Mouse (Mus musculus): ENCODE data around the gene Ctdsp1. TPM values are rescaled to one million over a fixed set of nuclear protein-coding genes. Genes with fewer than 3 reads are reported as not detected.
"Not testable (repeated sequence)": the region's sequence is repeated elsewhere in the genome, so short reads cannot be mapped to it uniquely, and the experiment has no call there.

The Ctdsp1 gene
- total and polyA plus RNA-seq, 2 experiments from 2014 or later: 11.7 to 29.3 TPM

DNA sequence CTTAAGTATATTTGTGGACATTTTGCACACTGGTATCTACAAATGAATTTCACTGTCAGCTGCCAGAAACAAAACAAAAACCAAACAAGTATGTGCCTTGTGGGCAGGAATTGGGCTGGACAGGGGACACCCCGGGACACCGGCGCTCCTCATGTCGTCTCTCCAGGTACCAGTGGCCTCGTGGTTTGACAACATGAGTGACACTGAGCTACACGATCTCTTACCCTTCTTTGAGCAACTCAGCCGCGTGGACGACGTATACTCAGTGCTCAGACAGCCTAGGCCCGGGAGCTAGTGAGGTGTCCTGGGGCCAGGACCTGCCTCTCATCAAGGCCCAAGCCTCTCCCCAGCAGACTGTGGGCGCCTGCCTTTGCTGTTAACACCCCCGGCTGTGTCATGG lies 4.0 kb downstream of the Ctdsp1 start:
- H3K27me3 ChIP-seq (ENCODE audit: insufficient read depth, low read length): 0 out of 2 replicates have a peak, but pooled peaks cover 6% of the 10 kb centered on the region
- no peak for ATAC-seq (ENCODE audit: low FRiP score)
- 84% methylated on average over 12 of the region's 13 CpGs for WGBS
- no peak for DNase-seq (ENCODE audit: low spot score)
- no peak for TF ChIP-seq CTCF (IDR thresholded peaks at IDR 0.05)
- no peaks in the 10 kb centered on the region for H3K9me3 ChIP-seq (ENCODE audit: low read length)
- no peak overlapping the region for H3K4me2 ChIP-seq (ENCODE audit: low read depth, low read length, poor library complexity, severe bottlenecking)
- H3K36me3 ChIP-seq (ENCODE audit: insufficient read depth, low read length): no peaks in the 10 kb centered on the region
- H3K4me3 ChIP-seq (ENCODE audit: low read depth, low read length): no peak overlapping the region
- peaks cover 6% of the 10 kb centered on the region for H3K4me1 ChIP-seq (ENCODE audit: insufficient read depth, low read length)
- H3K9ac ChIP-seq (replicated peaks; ENCODE audit: low read length, poor library complexity, severe bottlenecking): no peak overlapping the region
- H3K27ac ChIP-seq (ENCODE audit: low read depth, low read length): no peak overlapping the region

GRCm38 (mm10) chr1:74396456-74397222 lies 5.3 kb downstream of the Ctdsp1 start:
- Histone ChIP-seq H3K4me3 (ENCODE audit: low read depth, low read length) (peak overlapping the region; percentile 45), H3K4me2 (ENCODE audit: low read depth, low read length, poor library complexity, severe bottlenecking) (peak overlapping the region; percentile 76)
- not testable (repeated sequence) for DNase-seq (ENCODE audit: low spot score); H3K4me1 ChIP-seq (ENCODE audit: insufficient read depth, low read length); H3K9me3 ChIP-seq (ENCODE audit: low read length); H3K27me3 ChIP-seq (ENCODE audit: insufficient read depth, low read length); H3K27ac ChIP-seq (ENCODE audit: low read depth, low read length); H3K36me3 ChIP-seq (ENCODE audit: insufficient read depth, low read length); H3K9ac ChIP-seq (replicated peaks; ENCODE audit: low read length, poor library complexity, severe bottlenecking); ATAC-seq (ENCODE audit: low FRiP score)
- WGBS: 14% methylated on average over 11 of the region's 12 CpGs

- Histone ChIP-seq H3K9me3 (ENCODE audit: low read length) (no peaks in the 10 kb centered on the region), H3K4me1 (ENCODE audit: insufficient read depth, low read length) (peaks cover 1% of the 10 kb centered on the region; the same call in 1 of the 2 replicates), H3K4me3 (ENCODE audit: low read depth, low read length) (peak overlapping the region; percentile 45), H3K4me2 (ENCODE audit: low read depth, low read length, poor library complexity, severe bottlenecking) (peak overlapping the region; percentile 76), H3K27me3 (ENCODE audit: insufficient read depth, low read length) (no peaks in the 10 kb centered on the region), H3K27ac (ENCODE audit: low read depth, low read length) (peak overlapping the region; percentile 44), H3K9ac (replicated peaks; ENCODE audit: low read length, poor library complexity, severe bottlenecking) (peak overlapping the region; percentile 44), H3K36me3 (ENCODE audit: insufficient read depth, low read length) (no peaks in the 10 kb centered on the region)
- WGBS: under 1% methylated on average over 39 of the region's 41 CpGs
- DNase-seq (ENCODE audit: low spot score) (peak; percentile 92), ATAC-seq (ENCODE audit: low FRiP score) (peak; percentile 83)
- peak; percentile 80 for TF ChIP-seq CTCF (IDR thresholded peaks at IDR 0.05)
Measured at GRCm38 (mm10) chr1:74397268-74397918, 6.1 kb downstream of the Ctdsp1 start.

DNA sequence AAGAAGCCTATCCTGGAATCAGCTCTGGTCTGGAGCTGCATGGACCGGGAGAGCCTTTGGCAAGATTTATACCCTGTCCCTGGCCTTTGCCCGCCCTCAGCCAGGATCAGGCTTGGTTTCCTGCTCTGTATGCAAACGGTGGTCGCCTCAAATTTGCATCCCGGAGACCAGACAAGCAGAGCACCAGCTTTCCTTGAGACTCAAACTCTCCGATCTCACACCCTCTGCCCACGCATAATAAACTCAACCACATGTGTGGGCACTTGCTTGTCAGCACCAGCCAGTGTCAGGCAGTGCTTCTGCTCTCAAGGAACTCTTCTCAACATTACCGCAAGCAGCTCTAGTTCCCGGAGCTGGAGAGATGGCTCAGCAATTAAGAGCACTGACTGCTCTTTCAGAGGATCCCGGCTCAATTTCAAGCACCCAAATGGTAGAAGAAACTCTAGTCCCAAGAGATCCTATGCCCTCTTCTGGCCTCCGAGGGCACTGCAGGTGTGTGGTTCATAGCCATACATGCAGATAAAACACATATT lies 6.7 kb downstream of the Ctdsp1 start:
- peak; percentile 17; the same call in 1 of the 2 replicates for ATAC-seq (ENCODE audit: low FRiP score)
- H3K27ac ChIP-seq (ENCODE audit: low read depth, low read length): peak overlapping the region; percentile 44

DNA sequence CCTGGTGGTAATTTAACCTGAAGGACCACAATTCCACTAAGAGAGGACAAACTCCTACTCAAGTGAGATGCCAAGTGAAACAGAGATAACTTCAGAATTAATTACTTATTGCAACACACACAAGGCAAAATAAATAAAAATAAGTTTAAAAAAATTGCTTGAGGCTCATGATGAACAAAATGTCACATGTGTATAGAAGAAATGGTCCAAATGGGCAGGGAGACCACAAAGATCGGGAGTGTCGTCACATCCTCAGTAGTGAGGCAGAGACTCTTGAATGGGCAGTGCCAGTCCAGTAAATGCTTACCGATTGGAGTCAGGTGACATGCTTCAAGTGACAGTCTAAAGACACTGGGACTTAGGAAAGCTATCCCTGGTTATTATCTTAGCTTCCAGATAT lies 9.2 kb downstream of the Ctdsp1 start:
- Histone ChIP-seq H3K27ac (ENCODE audit: low read depth, low read length) (no peak overlapping the region), H3K4me2 (ENCODE audit: low read depth, low read length, poor library complexity, severe bottlenecking) (no peak overlapping the region), H3K27me3 (ENCODE audit: insufficient read depth, low read length) (no peaks in the 10 kb centered on the region), H3K36me3 (ENCODE audit: insufficient read depth, low read length) (no peaks in the 10 kb centered on the region), H3K9me3 (ENCODE audit: low read length) (no peaks in the 10 kb centered on the region), H3K4me1 (ENCODE audit: insufficient read depth, low read length) (no peaks in the 10 kb centered on the region), H3K4me3 (ENCODE audit: low read depth, low read length) (no peak overlapping the region), H3K9ac (replicated peaks; ENCODE audit: low read length, poor library complexity, severe bottlenecking) (no peak overlapping the region)
- ATAC-seq (ENCODE audit: low FRiP score) (no peak), DNase-seq (ENCODE audit: low spot score) (no peak)
- WGBS: 82% methylated on average over 3 of the region's 3 CpGs
- no peak for TF ChIP-seq CTCF (IDR thresholded peaks at IDR 0.05)

More for the DNA sequence above, 6.7 kb downstream of the Ctdsp1 start:
- WGBS: 4% methylated on average over 11 of the region's 11 CpGs
- TF ChIP-seq CTCF (IDR thresholded peaks at IDR 0.05): peak; percentile 77
- Histone ChIP-seq H3K9ac (replicated peaks; ENCODE audit: low read length, poor library complexity, severe bottlenecking) (peak overlapping the region; percentile 44), H3K4me1 (ENCODE audit: insufficient read depth, low read length) (no peaks in the 10 kb centered on the region), H3K9me3 (ENCODE audit: low read length) (no peaks in the 10 kb centered on the region), H3K27me3 (ENCODE audit: insufficient read depth, low read length) (no peaks in the 10 kb centered on the region), H3K4me2 (ENCODE audit: low read depth, low read length, poor library complexity, severe bottlenecking) (peak overlapping the region; percentile 76), H3K36me3 (ENCODE audit: insufficient read depth, low read length) (no peaks in the 10 kb centered on the region), H3K4me3 (ENCODE audit: low read depth, low read length) (peak overlapping the region; percentile 45)
- DNase-seq (ENCODE audit: low spot score): peak; percentile 71

Data from midbrain, postnatal 0 days (tissue).